Mouse (Mus musculus) embryonic facial prominence, embryonic 15.5 days (tissue): Measurements from ENCODE around the gene 4930426L09Rik. TPM values are rescaled to one million over a fixed set of nuclear protein-coding genes. Genes with fewer than 3 reads are reported as not detected.

Experiments used
- ATAC-seq: fragments of 200-750 bp; cut with Nextera tagmentation; 2 replicates; pipeline ENCODE4 v1.8.0; 2017; ENCODE audit warnings: low read depth, moderate TSS enrichment; ENCODE audit not compliant: insufficient number of reproducible peaks, low FRiP score, low TSS enrichment
- H3K27ac ChIP-seq: fragments of 300-500 bp; sonication (generic); replicated peaks from 2 replicates; pipeline ENCODE4 v1.5.1; 2015; ENCODE audit warnings: mild to moderate bottlenecking, inconsistent platforms
- H3K27me3 ChIP-seq: fragments of 300-500 bp; sonication (generic); 2 replicates; pipeline ENCODE4 v1.6.1; 2015; ENCODE audit warnings: inconsistent platforms
- H3K36me3 ChIP-seq: fragments of 300-500 bp; sonication (generic); 2 replicates; pipeline ENCODE4 v1.6.1; 2015; ENCODE audit warnings: mild to moderate bottlenecking, inconsistent platforms
- H3K4me1 ChIP-seq: fragments of 300-500 bp; sonication (generic); 2 replicates; pipeline ENCODE4 v1.6.1; 2015; ENCODE audit warnings: inconsistent platforms
- H3K4me2 ChIP-seq: fragments of 300-500 bp; sonication (generic); replicated peaks from 2 replicates; pipeline ENCODE4 v1.6.1; 2015; ENCODE audit warnings: mild to moderate bottlenecking, inconsistent platforms
- H3K4me3 ChIP-seq: fragments of 300-500 bp; sonication (generic); replicated peaks from 2 replicates; pipeline ENCODE4 v1.5.1; 2015; ENCODE audit warnings: mild to moderate bottlenecking, inconsistent platforms
- H3K9ac ChIP-seq: fragments of 300-500 bp; sonication (generic); 2 replicates; pipeline ENCODE4 v1.6.1; 2015; ENCODE audit warnings: inconsistent platforms
- H3K9me3 ChIP-seq: fragments of 300-500 bp; sonication (generic); replicated peaks from 2 replicates; pipeline ENCODE4 v1.6.1; 2016; ENCODE audit warnings: inconsistent platforms
- WGBS: fragments of 180-500 bp; shearing (Covaris S2); methylation state at CpG from one replicate; pipeline ENCODE4 v1.1.7; 2015; 5-methylcytosine and 5-hydroxymethylcytosine counted together
- polyA plus RNA-seq: library from polyadenylated mRNA; unstranded; fragments of >200 nt; fragmentation: Nextera tagmentation; extraction: Ambion mirVana; gene quantifications from 2 replicates; pipeline ENCODE4 v1.2.1, GENCODE M21; 2015

4930426L09Rik gene
- 0.67 and 0.69 TPM in 2 replicates for polyA plus RNA-seq

GRCm38 (mm10) chr2:18998054-18998478, at the start of gene 4930426L09Rik, which contains the start of gene Pip4k2a:
4930426L09Rik (plus strand) TSS chr2:18998343.
Pip4k2a (minus strand) TSS chr2:18998126.
- Histone ChIP-seq H3K27me3 (no peaks in the 10 kb centered on the region), H3K9me3 (no peaks in the 10 kb centered on the region), H3K27ac (peak within 1 kb of the TSS; percentile 89), H3K4me2 (peak within 1 kb of the TSS; percentile 92), H3K4me3 (peak within 1 kb of the TSS; percentile 81), H3K36me3 (no peaks in the 10 kb centered on the region), H3K9ac (peak within 1 kb of the TSS; percentile 67), H3K4me1 (peaks cover 16% of the 10 kb centered on the region)
- ATAC-seq = peak; percentile 96
- 0% methylated on average over 61 of the region's 66 CpGs for WGBS

- no peak overlapping the region for H3K4me2 ChIP-seq
- H3K4me1 ChIP-seq = peaks cover 20% of the 10 kb centered on the region
- 72% methylated on average over 7 of the region's 7 CpGs for WGBS
- H3K36me3 ChIP-seq = no peaks in the 10 kb centered on the region
- no peak overlapping the region for H3K4me3 ChIP-seq
- no peaks in the 10 kb centered on the region for H3K27me3 ChIP-seq
- no peak for ATAC-seq
- H3K9ac ChIP-seq = no peak overlapping the region
- H3K27ac ChIP-seq = no peak overlapping the region
- H3K9me3 ChIP-seq = no peaks in the 10 kb centered on the region
These were observed 49.4 kb upstream of the 4930426L09Rik start for GRCm38 (mm10) chr2:18948741-18949140.

GRCm38 (mm10) chr2:18950758-18951157, 47.4 kb upstream of the 4930426L09Rik start:
- Histone ChIP-seq H3K4me1 (peaks cover 21% of the 10 kb centered on the region), H3K9ac (no peak overlapping the region), H3K4me2 (no peak overlapping the region), H3K9me3 (no peaks in the 10 kb centered on the region), H3K27me3 (no peaks in the 10 kb centered on the region), H3K27ac (no peak overlapping the region), H3K4me3 (no peak overlapping the region), H3K36me3 (no peaks in the 10 kb centered on the region)
- no peak for ATAC-seq
- 79% methylated on average over 2 of the region's 2 CpGs for WGBS

- Histone ChIP-seq H3K9ac (no peak overlapping the region), H3K4me1 (peaks cover 23% of the 10 kb centered on the region), H3K36me3 (no peaks in the 10 kb centered on the region), H3K4me2 (peak overlapping the region; percentile 19; the same call in 1 of the 2 replicates), H3K27ac (no peak overlapping the region), H3K9me3 (no peaks in the 10 kb centered on the region), H3K27me3 (no peaks in the 10 kb centered on the region), H3K4me3 (no peak overlapping the region)
- ATAC-seq = no peak
- 30% methylated on average over 7 of the region's 7 CpGs for WGBS
These were observed 46.0 kb upstream of the 4930426L09Rik start for GRCm38 (mm10) chr2:18952102-18952673.

GRCm38 (mm10) chr2:18954422-18954821, 43.7 kb upstream of the 4930426L09Rik start:
- Histone ChIP-seq H3K9me3 (no peaks in the 10 kb centered on the region), H3K4me3 (no peak overlapping the region), H3K9ac (no peak overlapping the region), H3K4me2 (no peak overlapping the region), H3K36me3 (no peaks in the 10 kb centered on the region), H3K27me3 (no peaks in the 10 kb centered on the region), H3K4me1 (peaks cover 16% of the 10 kb centered on the region), H3K27ac (no peak overlapping the region)
- WGBS = 68% methylated on average over 4 of the region's 4 CpGs
- ATAC-seq = no peak

- no peak overlapping the region for H3K9ac ChIP-seq
- ATAC-seq = no peak
- no peak overlapping the region for H3K4me2 ChIP-seq
- H3K27me3 ChIP-seq = no peaks in the 10 kb centered on the region
- H3K27ac ChIP-seq = no peak overlapping the region
- peaks cover 16% of the 10 kb centered on the region for H3K4me1 ChIP-seq
- no peak overlapping the region for H3K4me3 ChIP-seq
- WGBS = 48% methylated on average over 4 of the region's 4 CpGs
- H3K36me3 ChIP-seq = no peaks in the 10 kb centered on the region
- H3K9me3 ChIP-seq = no peaks in the 10 kb centered on the region
These were observed 43.1 kb upstream of the 4930426L09Rik start for GRCm38 (mm10) chr2:18955022-18955421.

- 79% methylated on average over 13 of the region's 13 CpGs for WGBS
- Histone ChIP-seq H3K9ac (no peak overlapping the region), H3K4me3 (no peak overlapping the region), H3K4me1 (peaks cover 16% of the 10 kb centered on the region), H3K4me2 (no peak overlapping the region), H3K27me3 (no peaks in the 10 kb centered on the region), H3K27ac (no peak overlapping the region), H3K36me3 (no peaks in the 10 kb centered on the region), H3K9me3 (no peaks in the 10 kb centered on the region)
- ATAC-seq = no peak
These were observed 42.5 kb upstream of the 4930426L09Rik start for GRCm38 (mm10) chr2:18955671-18956070.

GRCm38 (mm10) chr2:18956424-18956823, 41.7 kb upstream of the 4930426L09Rik start:
- WGBS = 82% methylated on average over 3 of the region's 3 CpGs
- no peak overlapping the region for H3K9ac ChIP-seq
- no peaks in the 10 kb centered on the region for H3K36me3 ChIP-seq
- H3K4me2 ChIP-seq = no peak overlapping the region
- peaks cover 16% of the 10 kb centered on the region for H3K4me1 ChIP-seq
- no peak overlapping the region for H3K27ac ChIP-seq
- H3K4me3 ChIP-seq = no peak overlapping the region
- no peaks in the 10 kb centered on the region for H3K9me3 ChIP-seq
- no peaks in the 10 kb centered on the region for H3K27me3 ChIP-seq
- no peak for ATAC-seq

GRCm38 (mm10) chr2:18956945-18957344, 41.2 kb upstream of the 4930426L09Rik start:
- no peak for ATAC-seq
- peaks cover 16% of the 10 kb centered on the region for H3K4me1 ChIP-seq

GRCm38 (mm10) chr2:18957459-18957858, 40.7 kb upstream of the 4930426L09Rik start:
- no peaks in the 10 kb centered on the region for H3K36me3 ChIP-seq
- no peak overlapping the region for H3K4me3 ChIP-seq
- H3K9ac ChIP-seq = no peak overlapping the region
- no peak overlapping the region for H3K4me2 ChIP-seq
- WGBS = 64% methylated on average over 7 of the region's 7 CpGs
- ATAC-seq = no peak
- H3K9me3 ChIP-seq = no peaks in the 10 kb centered on the region
- H3K4me1 ChIP-seq = peaks cover 11% of the 10 kb centered on the region
- H3K27ac ChIP-seq = no peak overlapping the region
- no peaks in the 10 kb centered on the region for H3K27me3 ChIP-seq

More at GRCm38 (mm10) chr2:18956945-18957344, 41.2 kb upstream of the 4930426L09Rik start:
- no peaks in the 10 kb centered on the region for H3K27me3 ChIP-seq
- no peaks in the 10 kb centered on the region for H3K36me3 ChIP-seq
- no peak overlapping the region for H3K4me2 ChIP-seq
- WGBS = 31% methylated on average over 7 of the region's 7 CpGs
- no peak overlapping the region for H3K27ac ChIP-seq
- no peaks in the 10 kb centered on the region for H3K9me3 ChIP-seq
- H3K9ac ChIP-seq = no peak overlapping the region
- H3K4me3 ChIP-seq = no peak overlapping the region

GRCm38 (mm10) chr2:18958044-18958443, 40.1 kb upstream of the 4930426L09Rik start:
- Histone ChIP-seq H3K4me3 (no peak overlapping the region), H3K27me3 (no peaks in the 10 kb centered on the region), H3K27ac (no peak overlapping the region), H3K4me1 (0 out of 2 replicates have a peak, but pooled peaks cover 7% of the 10 kb centered on the region), H3K36me3 (no peaks in the 10 kb centered on the region), H3K9me3 (no peaks in the 10 kb centered on the region), H3K4me2 (no peak overlapping the region), H3K9ac (no peak overlapping the region)
- no peak for ATAC-seq
- WGBS = 77% methylated on average over 9 of the region's 9 CpGs

- H3K27ac ChIP-seq = no peak overlapping the region
- no peak overlapping the region for H3K4me2 ChIP-seq
- 0 out of 2 replicates have a peak, but pooled peaks cover 8% of the 10 kb centered on the region for H3K4me1 ChIP-seq
- no peak overlapping the region for H3K9ac ChIP-seq
- no peaks in the 10 kb centered on the region for H3K9me3 ChIP-seq
- H3K36me3 ChIP-seq = no peaks in the 10 kb centered on the region
- no peak for ATAC-seq
- H3K27me3 ChIP-seq = no peaks in the 10 kb centered on the region
- no peak overlapping the region for H3K4me3 ChIP-seq
- 88% methylated on average over 5 of the region's 5 CpGs for WGBS
These were observed 39.6 kb upstream of the 4930426L09Rik start for GRCm38 (mm10) chr2:18958501-18958900.
